Mouse (Mus musculus): Measurements from ENCODE around the gene Ccdc151.
A peak's percentile ranks its signal among the peaks of the same experiment; 100 is the strongest.

Ccdc151 gene

GRCm38 (mm10) chr9:22002194-22003162, at the start of gene Ccdc151, which contains the start of gene Prkcsh:
Ccdc151 (minus strand) TSS chr9:22002634.
Prkcsh (plus strand) TSS chr9:22002806.
- DNase-seq, result peak; percentile 100

GRCm38 (mm10) chr9:22051958-22052254, 49.5 kb upstream of the Ccdc151 start, which contains the start of gene Elavl3:
Elavl3 (minus strand) TSS chr9:22052023.
- DNase-seq, result peak; percentile 85

- no peak for DNase-seq
These were observed 48.9 kb upstream of the Ccdc151 start for GRCm38 (mm10) chr9:22051161-22051957.

- peak; percentile 80 for DNase-seq
These were observed 48.0 kb upstream of the Ccdc151 start for GRCm38 (mm10) chr9:22050351-22050889.

- no peak for DNase-seq
These were observed 47.4 kb upstream of the Ccdc151 start for GRCm38 (mm10) chr9:22049721-22050270.

- DNase-seq, result no peak
These were observed 46.9 kb upstream of the Ccdc151 start for GRCm38 (mm10) chr9:22049315-22049714.

GRCm38 (mm10) chr9:22047329-22047728, 44.9 kb upstream of the Ccdc151 start:
- DNase-seq, result no peak

GRCm38 (mm10) chr9:22041832-22042231, 39.4 kb upstream of the Ccdc151 start:
- no peak for DNase-seq

GRCm38 (mm10) chr9:22037826-22038225, 35.4 kb upstream of the Ccdc151 start:
- no peak for DNase-seq

- no peak for DNase-seq
These were observed 33.0 kb upstream of the Ccdc151 start for GRCm38 (mm10) chr9:22035300-22036044.

- DNase-seq, result no peak
These were observed 28.0 kb upstream of the Ccdc151 start for GRCm38 (mm10) chr9:22030386-22030785.

GRCm38 (mm10) chr9:22028467-22028866, 26.0 kb upstream of the Ccdc151 start:
- DNase-seq, result no peak

- peak; percentile 85 for DNase-seq
These were observed 22.2 kb upstream of the Ccdc151 start for GRCm38 (mm10) chr9:22024592-22024991.

- DNase-seq, result no peak
These were observed 14.9 kb upstream of the Ccdc151 start for GRCm38 (mm10) chr9:22017208-22017825.

GRCm38 (mm10) chr9:22016245-22016644, 13.8 kb upstream of the Ccdc151 start:
- no peak for DNase-seq

- DNase-seq, result no peak
These were observed 10.3 kb upstream of the Ccdc151 start for GRCm38 (mm10) chr9:22012731-22013130.

- no peak for DNase-seq
These were observed 8.6 kb upstream of the Ccdc151 start for GRCm38 (mm10) chr9:22011055-22011454.

GRCm38 (mm10) chr9:22004546-22004945, 2.1 kb upstream of the Ccdc151 start:
- DNase-seq, result no peak

GRCm38 (mm10) chr9:22003163-22003554, 725 bp upstream of the Ccdc151 start:
- peak; percentile 73 for DNase-seq

- DNase-seq, result no peak
These were observed 801 bp downstream of the Ccdc151 start for GRCm38 (mm10) chr9:22001633-22002032.

- DNase-seq, result no peak
These were observed 2.1 kb downstream of the Ccdc151 start for GRCm38 (mm10) chr9:22000296-22000695.
